Mouse (Mus musculus) layer of hippocampus, adult 18-20 months (tissue): Measurements from ENCODE around the gene Cacna1e. TPM values are rescaled to one million over a fixed set of nuclear protein-coding genes. Genes with fewer than 3 reads are reported as not detected.

Source experiments
- DNase-seq, 2 experiments: peaks; one replicate each; pipeline ENCODE4 v3.0.0; 2022; ENCODE audit warnings: low spot score in 2 of 2
- total RNA-seq, 2 experiments: library from RNA; stranded (reverse); gene quantifications; 2 replicates each; pipeline ENCODE4 v1.2.3; 2021

Cacna1e gene
- total RNA-seq, 2 experiments from 2014 or later = 192 to 203 TPM

DNA sequence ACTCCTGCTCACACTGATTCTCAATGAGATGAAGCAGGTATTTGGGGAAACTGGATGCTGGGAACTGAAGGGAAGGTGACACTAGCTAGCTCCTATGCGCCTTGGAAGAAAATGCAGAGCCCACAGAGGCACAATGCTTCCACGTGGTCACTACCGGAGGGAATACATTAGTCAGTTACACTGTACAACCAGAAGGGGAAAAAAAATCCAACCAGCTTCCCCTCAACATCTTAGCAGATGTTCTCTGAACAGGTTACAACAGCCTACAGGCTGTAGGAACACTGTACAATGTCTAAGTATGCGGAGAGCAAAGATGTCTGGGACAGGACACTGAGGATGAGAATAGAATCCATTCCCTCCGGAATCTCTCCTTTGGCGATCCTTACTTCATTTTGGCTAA, 161.2 kb downstream of the Cacna1e start:
- DNase-seq = no peak

DNA sequence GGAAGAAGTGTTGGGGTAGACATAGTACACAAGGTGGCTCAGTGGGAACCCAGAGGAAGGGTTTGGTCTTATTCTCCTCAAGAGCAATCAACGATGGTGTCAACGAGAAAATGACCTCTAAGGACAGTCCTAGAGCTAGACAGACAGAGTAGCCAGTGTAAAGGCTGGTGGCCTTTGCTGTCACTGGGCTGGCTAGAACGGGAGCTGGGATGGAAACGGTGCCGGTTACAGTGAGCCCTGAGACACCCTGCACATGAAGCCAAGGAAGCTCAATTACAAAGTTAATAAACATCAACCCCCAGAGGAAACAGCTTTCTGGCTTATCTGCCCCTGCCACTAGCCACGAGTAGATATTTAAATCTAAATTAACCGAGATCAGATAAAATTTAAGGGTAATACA, 168.7 kb downstream of the Cacna1e start:
- no peak for DNase-seq

GRCm38 (mm10) chr1:154712747-154713146, 171.6 kb downstream of the Cacna1e start:
- DNase-seq = peak; percentile 68 to 90

DNA sequence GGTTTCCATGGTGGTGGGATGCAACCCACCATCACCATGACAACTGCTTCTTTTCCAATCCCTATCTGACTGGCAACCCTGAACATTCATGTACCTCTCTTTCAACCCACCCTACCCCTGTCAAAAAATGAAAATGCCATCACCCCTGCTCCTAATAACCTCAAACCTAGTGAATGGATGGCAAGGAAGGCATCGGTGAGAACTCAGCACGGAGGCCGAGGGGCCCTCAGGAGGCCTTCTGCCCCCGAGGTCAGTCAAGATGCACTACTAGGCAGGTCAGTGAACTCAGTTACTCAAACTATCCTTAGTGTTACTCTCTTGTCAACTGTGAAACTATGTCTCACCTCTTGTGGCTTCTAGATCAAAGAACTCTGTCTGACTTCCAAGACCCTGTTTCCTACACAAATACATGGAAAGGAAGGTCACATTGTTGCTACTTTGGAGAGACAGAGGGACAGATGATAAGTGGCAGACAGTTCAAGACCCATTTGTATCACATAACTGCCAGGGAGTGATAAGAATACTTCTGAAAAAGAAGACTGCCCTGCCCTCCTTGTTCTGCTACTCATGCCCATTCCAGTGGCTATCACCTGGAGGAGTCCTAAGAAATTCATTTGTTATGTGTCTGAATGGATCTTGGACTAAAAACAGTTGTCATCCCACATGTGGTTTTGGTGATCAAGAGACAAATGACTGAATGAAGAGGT, 176.6 kb downstream of the Cacna1e start:
- DNase-seq = no peak

DNA sequence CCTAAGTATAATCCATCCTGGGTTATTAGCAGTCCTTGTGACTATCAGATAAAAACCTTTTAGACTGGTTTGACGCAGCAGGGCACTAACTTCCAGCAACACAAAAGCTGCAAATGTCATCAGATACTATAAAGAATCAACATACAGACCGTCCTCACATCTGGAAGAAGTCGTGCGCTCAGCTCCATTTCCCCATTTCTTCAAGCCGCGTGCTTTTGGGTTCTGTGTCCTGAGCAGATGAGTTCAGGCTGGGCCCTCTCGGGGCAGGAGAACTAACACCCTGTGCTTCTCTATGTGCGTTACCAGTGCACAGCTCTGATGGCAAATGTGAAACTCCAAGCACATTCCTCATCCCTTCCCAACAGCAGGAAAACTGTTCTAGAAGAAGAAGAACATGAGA, 177.3 kb downstream of the Cacna1e start:
- no peak for DNase-seq

- no peak for DNase-seq
Observed at GRCm38 (mm10) chr1:154705882-154706565, 178.3 kb downstream of the Cacna1e start.

- DNase-seq = peak in 1 of 2 experiments; percentile 63
Observed at GRCm38 (mm10) chr1:154704558-154705185, 179.6 kb downstream of the Cacna1e start.

DNA sequence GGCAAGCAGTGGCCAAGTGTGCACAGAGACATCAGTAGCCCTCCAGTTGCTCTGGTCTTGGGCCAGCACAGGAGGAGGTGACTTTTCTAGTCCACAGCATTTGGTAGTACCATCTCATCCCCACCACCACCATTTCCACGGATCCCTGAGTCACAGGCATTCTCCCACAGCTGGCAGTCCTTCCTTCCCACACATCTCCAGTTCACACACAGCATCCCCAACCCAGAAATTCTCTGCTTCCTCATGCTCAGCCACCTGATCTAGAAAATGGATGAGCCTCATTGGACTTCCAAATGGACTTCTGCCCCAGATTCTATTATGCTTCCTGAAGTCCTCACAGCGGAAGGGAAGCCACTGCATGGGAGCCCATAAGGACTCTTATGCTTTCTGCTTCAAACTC, 181.7 kb downstream of the Cacna1e start:
- no peak for DNase-seq

DNA sequence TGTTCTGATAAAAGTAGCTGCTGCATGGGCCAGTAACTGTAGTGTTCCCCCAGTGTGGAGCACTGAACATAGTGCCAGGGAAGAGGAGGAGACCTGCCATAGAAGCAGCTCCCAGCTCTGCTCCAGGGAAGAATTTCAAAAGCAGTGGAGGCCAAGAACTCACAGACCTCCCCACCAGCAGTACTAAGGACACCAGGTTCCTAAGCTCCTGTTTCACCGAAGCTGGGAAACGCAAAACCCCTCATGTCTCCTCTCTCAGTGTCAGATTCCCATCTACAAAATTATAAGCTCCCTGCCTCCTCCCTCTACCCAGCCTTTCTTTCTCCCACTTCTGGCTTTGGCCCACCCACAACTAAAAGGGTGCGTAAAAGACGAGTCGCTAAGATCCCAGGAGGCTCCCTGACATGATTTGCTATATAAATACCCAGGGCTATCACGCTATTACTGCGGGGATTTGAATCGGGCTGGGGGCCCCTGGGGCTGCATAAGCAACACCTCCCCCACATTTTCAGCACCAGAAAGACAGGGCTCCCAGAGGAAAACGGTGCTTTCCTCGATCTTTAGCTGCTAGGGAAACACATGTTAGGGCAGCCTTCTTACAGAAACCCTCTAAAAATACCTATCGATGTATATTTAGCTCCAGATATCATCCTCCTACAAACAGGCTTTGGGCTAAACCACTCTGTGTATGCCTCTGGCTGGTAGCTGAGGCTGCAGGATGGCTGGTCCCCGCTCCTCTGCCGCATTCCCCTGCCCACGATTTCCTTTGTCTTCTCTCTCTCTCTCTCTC, 195.2 kb downstream of the Cacna1e start:
- no peak for DNase-seq

GRCm38 (mm10) chr1:154686861-154687260, 197.4 kb downstream of the Cacna1e start:
- DNase-seq = no peak

- DNase-seq = no peak
Observed at GRCm38 (mm10) chr1:154683477-154684106, 200.7 kb downstream of the Cacna1e start.

- DNase-seq = no peak
Observed at GRCm38 (mm10) chr1:154678989-154679388, 205.3 kb downstream of the Cacna1e start.

GRCm38 (mm10) chr1:154678151-154678550, 206.2 kb downstream of the Cacna1e start:
- DNase-seq = no peak

GRCm38 (mm10) chr1:154677677-154678076, 206.6 kb downstream of the Cacna1e start:
- no peak for DNase-seq

GRCm38 (mm10) chr1:154663721-154664120, 220.6 kb downstream of the Cacna1e start:
- DNase-seq = no peak

DNA sequence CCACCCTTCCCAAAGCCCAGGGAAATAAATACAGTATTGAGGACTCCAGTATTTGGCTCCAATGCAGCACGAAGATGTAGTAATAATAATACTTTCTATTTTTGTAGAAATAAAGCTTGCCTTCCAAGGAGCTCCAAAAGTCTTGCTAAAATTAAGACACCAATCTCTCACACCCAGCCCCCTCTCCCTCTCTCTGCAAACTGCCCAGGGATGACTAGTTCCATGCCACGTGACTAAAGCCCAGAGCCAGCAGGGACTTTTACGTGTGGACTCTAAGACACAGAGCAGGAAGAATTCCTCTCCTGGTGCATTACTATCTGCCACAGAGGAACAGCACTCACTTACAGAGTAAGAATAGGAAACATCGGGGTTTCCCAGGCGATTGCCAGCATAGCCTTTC, 222.3 kb downstream of the Cacna1e start:
- peak; percentile 24 to 37 for DNase-seq

GRCm38 (mm10) chr1:154661221-154661864, 223.0 kb downstream of the Cacna1e start:
- DNase-seq = peak; percentile 82 to 93

- DNase-seq = no peak
Observed at GRCm38 (mm10) chr1:154657366-154657765, 226.9 kb downstream of the Cacna1e start.

DNA sequence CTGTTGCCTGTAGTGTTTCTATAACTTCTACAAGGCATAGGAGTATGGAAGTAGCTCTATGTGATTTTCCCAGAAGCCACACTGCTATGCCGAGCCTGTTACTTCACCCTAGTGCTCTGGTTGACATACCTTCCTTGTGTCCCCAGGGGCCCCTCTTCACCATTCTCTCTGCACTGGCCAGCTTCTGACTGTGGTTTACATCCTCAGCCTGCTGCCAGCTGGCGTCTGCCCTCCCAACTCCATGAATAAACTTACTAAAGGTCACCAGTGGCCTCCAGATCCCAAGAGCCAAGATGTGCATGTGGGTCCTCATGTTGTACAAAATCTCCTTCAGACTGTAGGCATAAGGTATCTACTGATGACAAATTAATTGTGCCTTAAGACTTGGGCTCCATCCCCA, 230.3 kb downstream of the Cacna1e start:
- DNase-seq = no peak

DNA sequence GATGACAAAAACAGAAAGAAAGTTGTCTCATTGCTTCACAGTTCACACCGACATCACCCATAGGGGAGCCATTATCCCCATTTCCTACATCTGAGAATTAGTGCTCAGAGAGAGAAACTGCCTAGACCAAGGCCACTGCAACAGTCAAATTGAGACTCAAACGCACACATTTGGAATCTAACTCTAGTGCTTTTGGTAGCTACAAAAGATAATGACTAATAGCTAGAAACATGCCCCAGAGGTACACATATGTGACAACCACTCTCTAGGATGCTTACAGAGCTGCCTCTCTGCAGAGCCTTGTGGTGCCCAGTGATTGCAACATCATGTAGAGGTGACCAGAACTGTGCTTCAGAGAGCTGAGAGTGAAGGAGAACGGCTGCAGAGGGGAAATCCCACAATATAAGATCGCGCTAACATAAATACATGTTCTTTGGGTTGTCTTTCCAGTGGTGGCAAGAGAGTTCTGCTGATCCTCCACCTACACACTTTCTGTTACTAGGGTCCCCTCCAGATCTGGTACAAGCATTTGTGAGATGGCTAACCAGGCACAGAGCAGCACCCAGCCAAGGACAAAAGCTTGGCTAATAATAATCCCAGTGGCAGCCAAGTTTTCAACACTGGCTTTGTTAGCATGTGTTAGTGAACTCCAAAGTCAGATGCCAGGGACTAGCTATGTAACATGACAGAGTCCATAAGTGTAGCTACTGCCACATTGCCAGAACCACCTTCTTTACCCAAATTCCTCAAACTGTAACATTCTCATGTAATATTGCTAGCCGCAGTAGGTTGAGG, 237.9 kb downstream of the Cacna1e start:
- DNase-seq = peak in 1 of 2 experiments; percentile 67
